Mouse (Mus musculus) liver, embryonic 15.5 days (tissue): ENCODE measurements around the gene Grid2ip. TPM values are rescaled to one million over a fixed set of nuclear protein-coding genes. Genes with fewer than 3 reads are reported as not detected.
"Not testable (repeated sequence)": the region's sequence is repeated elsewhere in the genome, so short reads cannot be mapped to it uniquely, and the experiment has no call there.

Source experiments
- ATAC-seq: fragments of 200-750 bp; cut with Nextera tagmentation; 2 replicates; pipeline ENCODE4 v1.8.0; 2017; ENCODE audit warnings: moderate number of reproducible peaks, mild to moderate bottlenecking, moderate library complexity; ENCODE audit not compliant: insufficient read depth
- H3K27ac ChIP-seq: fragments of 300-500 bp; sonication (generic); replicated peaks from 2 replicates; pipeline ENCODE4 v1.5.1; 2015; ENCODE audit warnings: mild to moderate bottlenecking, inconsistent platforms
- H3K27me3 ChIP-seq: fragments of 300-500 bp; sonication (generic); 2 replicates; pipeline ENCODE4 v1.6.1; 2015; ENCODE audit warnings: mild to moderate bottlenecking, inconsistent platforms
- H3K36me3 ChIP-seq: fragments of 300-500 bp; sonication (generic); replicated peaks from 2 replicates; pipeline ENCODE4 v1.6.1; 2015; ENCODE audit warnings: moderate library complexity, mild to moderate bottlenecking, inconsistent platforms
- H3K4me1 ChIP-seq: fragments of 300-500 bp; sonication (generic); replicated peaks from 2 replicates; pipeline ENCODE4 v1.6.1; 2015; ENCODE audit warnings: inconsistent platforms
- H3K4me2 ChIP-seq: fragments of 300-500 bp; sonication (generic); 2 replicates; pipeline ENCODE4 v1.6.1; 2015; ENCODE audit warnings: moderate library complexity, mild to moderate bottlenecking, inconsistent platforms
- H3K4me3 ChIP-seq: fragments of 300-500 bp; sonication (generic); replicated peaks from 2 replicates; pipeline ENCODE4 v1.5.1; 2015; ENCODE audit warnings: mild to moderate bottlenecking, inconsistent platforms
- H3K9ac ChIP-seq: fragments of 300-500 bp; sonication (generic); 2 replicates; pipeline ENCODE4 v1.6.1; 2015; ENCODE audit warnings: moderate library complexity, mild to moderate bottlenecking, inconsistent platforms
- H3K9me3 ChIP-seq: fragments of 300-500 bp; sonication (generic); replicated peaks from 2 replicates; pipeline ENCODE4 v1.6.1; 2016; ENCODE audit warnings: inconsistent platforms
- WGBS: fragments of 180-500 bp; shearing (Covaris S2); methylation state at CpG from one replicate; pipeline ENCODE4 v1.1.7; 2015; ENCODE audit warnings: mixed read lengths; ENCODE audit not compliant: insufficient replicate concordance; 5-methylcytosine and 5-hydroxymethylcytosine counted together
- polyA plus RNA-seq: library from polyadenylated mRNA; unstranded; fragments of >200 nt; fragmentation: Nextera tagmentation; extraction: Ambion mirVana; gene quantifications from 2 replicates; pipeline ENCODE4 v1.2.1, GENCODE M21; 2015

Gene Grid2ip
- polyA plus RNA-seq, 1 experiment from 2014 or later: not detected

DNA sequence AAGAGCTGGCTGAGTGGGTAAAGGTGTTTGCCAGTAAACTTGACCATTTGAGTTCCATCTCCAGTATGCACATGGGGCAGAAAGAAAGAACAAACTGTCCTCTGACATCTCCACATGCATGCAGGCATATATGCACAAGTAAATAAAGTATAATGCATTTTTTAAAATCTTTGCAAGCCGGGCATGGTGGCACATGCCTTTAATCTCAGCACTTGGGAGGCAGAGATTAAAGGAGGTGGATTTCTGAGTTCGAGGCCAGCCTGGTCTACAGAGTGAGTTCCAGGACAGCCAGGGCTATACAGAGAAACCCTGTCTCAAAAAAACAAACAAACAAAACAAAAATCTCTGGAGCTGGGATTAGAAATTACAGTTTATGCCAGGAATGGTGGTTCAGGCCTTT lies 37.8 kb downstream of the Grid2ip start:
- 72% methylated on average over 2 of the region's 2 CpGs for WGBS
- H3K36me3 ChIP-seq, H3K4me2 ChIP-seq, H3K9ac ChIP-seq, H3K9me3 ChIP-seq, ATAC-seq, H3K27me3 ChIP-seq, H3K4me1 ChIP-seq, H3K4me3 ChIP-seq, H3K27ac ChIP-seq: not testable (repeated sequence)

DNA sequence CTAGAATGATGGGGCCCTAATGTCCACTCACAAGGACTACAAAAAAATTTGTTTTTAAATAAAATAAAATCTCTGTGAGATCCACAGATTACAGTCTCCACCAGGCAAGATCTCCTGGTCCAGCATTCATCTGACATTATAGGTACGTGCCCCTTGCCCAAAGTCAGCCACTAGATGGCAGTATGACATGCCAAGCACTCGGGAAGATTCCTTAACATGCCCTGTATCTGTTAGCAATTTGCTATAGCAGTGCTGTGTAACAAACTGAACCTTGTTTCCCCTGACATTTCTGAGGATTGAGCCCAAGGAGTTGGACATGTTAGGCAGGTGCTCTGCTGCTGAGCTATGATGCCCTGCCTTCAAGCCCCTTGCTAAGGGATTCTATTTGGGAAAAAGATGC lies 38.5 kb downstream of the Grid2ip start:
- Histone ChIP-seq H3K27ac (no peak overlapping the region), H3K27me3 (no peaks in the 10 kb centered on the region), H3K4me1 (0 out of 2 replicates have a peak, but pooled peaks cover 5% of the 10 kb centered on the region), H3K4me2 (no peak overlapping the region), H3K9me3 (no peaks in the 10 kb centered on the region), H3K36me3 (no peaks in the 10 kb centered on the region), H3K9ac (no peak overlapping the region), H3K4me3 (no peak overlapping the region)
- 35% methylated on average over 2 of the region's 2 CpGs for WGBS
- no peak for ATAC-seq

DNA sequence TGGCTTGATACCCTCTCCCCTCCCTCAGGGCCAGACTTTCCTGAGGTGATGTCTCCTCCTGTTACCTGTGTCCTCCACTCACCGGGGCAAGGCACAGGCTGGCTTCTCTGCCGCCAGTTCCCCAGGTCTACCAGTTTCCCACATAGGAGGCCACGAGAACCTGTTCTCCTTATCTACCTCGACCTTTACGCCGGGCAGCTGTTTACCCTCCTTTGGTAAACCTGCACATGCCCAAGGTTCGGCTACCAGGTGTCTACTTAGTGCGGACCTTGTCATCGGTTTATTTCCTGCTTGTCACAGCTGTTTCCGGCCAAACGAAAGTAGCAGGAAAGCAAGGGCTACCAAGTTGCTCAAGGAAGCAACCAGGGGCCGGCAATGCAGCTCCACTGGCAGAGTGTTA lies 43.4 kb downstream of the Grid2ip start:
- Histone ChIP-seq H3K4me2 (no peak overlapping the region), H3K4me3 (no peak overlapping the region), H3K9me3 (no peaks in the 10 kb centered on the region), H3K27ac (0 out of 2 replicates have a peak overlapping the region, but pooled peaks have one; percentile 15), H3K36me3 (peaks cover 4% of the 10 kb centered on the region), H3K27me3 (no peaks in the 10 kb centered on the region), H3K9ac (no peak overlapping the region), H3K4me1 (peaks cover 45% of the 10 kb centered on the region)
- 62% methylated on average over 12 of the region's 12 CpGs for WGBS
- ATAC-seq: no peak

GRCm38 (mm10) chr5:143401556-143401955 lies 44.4 kb downstream of the Grid2ip start:
- H3K9me3 ChIP-seq: no peaks in the 10 kb centered on the region
- H3K4me1 ChIP-seq: peaks cover 55% of the 10 kb centered on the region
- ATAC-seq: no peak
- H3K4me3 ChIP-seq: no peak overlapping the region
- H3K27ac ChIP-seq: no peak overlapping the region
- no peak overlapping the region for H3K9ac ChIP-seq
- H3K4me2 ChIP-seq: no peak overlapping the region
- WGBS: 53% methylated on average over 2 of the region's 2 CpGs
- H3K27me3 ChIP-seq: no peaks in the 10 kb centered on the region
- H3K36me3 ChIP-seq: peaks cover 15% of the 10 kb centered on the region

GRCm38 (mm10) chr5:143403221-143404147 lies 46.3 kb downstream of the Grid2ip start, which contains the start of gene Kdelr2:
Gene Kdelr2 (plus strand): TSS chr5:143403838.
- under 1% methylated on average over 72 of the region's 72 CpGs for WGBS
- Histone ChIP-seq H3K9ac (peak within 1 kb of the TSS; percentile 78), H3K4me2 (peak within 1 kb of the TSS; percentile 87), H3K27ac (peak within 1 kb of the TSS; percentile 78), H3K27me3 (no peaks in the 10 kb centered on the region), H3K4me1 (peaks cover 72% of the 10 kb centered on the region), H3K4me3 (peak within 1 kb of the TSS; percentile 95), H3K36me3 (peaks cover 31% of the 10 kb centered on the region), H3K9me3 (no peaks in the 10 kb centered on the region)
- peak; percentile 84 for ATAC-seq

DNA sequence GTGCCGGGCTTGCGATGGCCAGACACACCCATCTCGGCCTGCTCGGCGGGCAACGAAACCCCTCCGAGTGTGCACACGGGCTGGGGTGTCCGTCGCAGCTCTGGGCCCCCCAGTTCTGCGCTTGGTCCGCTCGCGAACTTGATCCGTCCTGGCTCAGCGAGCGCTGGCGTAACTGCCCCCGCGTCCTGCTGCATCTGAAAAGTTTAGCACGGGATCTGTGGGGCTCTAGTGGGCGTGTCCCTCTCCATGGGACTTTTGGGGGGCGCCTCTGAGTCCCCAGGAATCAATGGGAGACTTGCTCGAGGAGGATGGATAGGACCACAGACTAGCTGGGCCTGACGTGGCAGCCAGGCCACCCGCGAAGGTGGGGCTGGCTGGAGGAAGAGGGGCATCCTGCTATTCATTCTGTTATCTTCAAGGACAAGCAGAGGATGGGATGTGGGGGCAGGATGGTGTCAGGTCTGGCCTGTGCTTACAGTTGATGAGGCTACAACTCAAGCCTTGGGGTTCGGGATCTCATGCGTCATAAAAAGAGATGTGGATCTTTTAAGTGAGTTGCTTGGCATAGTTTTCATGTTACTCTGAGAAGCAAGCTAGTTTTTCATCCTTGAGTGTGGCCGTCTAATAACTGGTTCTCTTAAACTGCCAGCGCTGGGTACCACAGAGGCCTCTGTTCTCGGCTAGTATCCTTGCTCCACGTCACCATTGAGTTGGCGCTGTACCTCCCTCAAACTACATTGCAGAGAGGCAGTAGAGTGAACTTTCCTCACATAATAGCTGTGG lies 47.2 kb downstream of the Grid2ip start:
- WGBS: 5% methylated on average over 34 of the region's 34 CpGs
- Histone ChIP-seq H3K4me3 (peak overlapping the region; percentile 95), H3K4me2 (peak overlapping the region; percentile 87), H3K9me3 (no peaks in the 10 kb centered on the region), H3K9ac (peak overlapping the region; percentile 78), H3K4me1 (peaks cover 75% of the 10 kb centered on the region), H3K27ac (peak overlapping the region; percentile 78), H3K27me3 (no peaks in the 10 kb centered on the region), H3K36me3 (peaks cover 35% of the 10 kb centered on the region)
- peak; percentile 47 for ATAC-seq

- H3K36me3 ChIP-seq: peaks cover 35% of the 10 kb centered on the region
- no peak for ATAC-seq
- H3K9me3 ChIP-seq: no peaks in the 10 kb centered on the region
- no peaks in the 10 kb centered on the region for H3K27me3 ChIP-seq
- H3K4me3 ChIP-seq: peak overlapping the region; percentile 95
- H3K4me2 ChIP-seq: peak overlapping the region; percentile 87
- peaks cover 80% of the 10 kb centered on the region for H3K4me1 ChIP-seq
- no peak overlapping the region for H3K9ac ChIP-seq
- H3K27ac ChIP-seq: peak overlapping the region; percentile 56
- WGBS: 77% methylated on average over 9 of the region's 9 CpGs
Measured at GRCm38 (mm10) chr5:143405200-143405599, 48.1 kb downstream of the Grid2ip start.

- Histone ChIP-seq H3K4me1 (peaks cover 88% of the 10 kb centered on the region), H3K9me3 (no peaks in the 10 kb centered on the region), H3K36me3 (peaks cover 46% of the 10 kb centered on the region), H3K9ac (no peak overlapping the region), H3K27me3 (no peaks in the 10 kb centered on the region), H3K27ac (no peak overlapping the region), H3K4me3 (no peak overlapping the region), H3K4me2 (peak overlapping the region; percentile 1; the same call in 1 of the 2 replicates)
- 78% methylated on average over 9 of the region's 9 CpGs for WGBS
- ATAC-seq: no peak
Measured at GRCm38 (mm10) chr5:143406548-143406947, 49.4 kb downstream of the Grid2ip start.

GRCm38 (mm10) chr5:143409239-143409638 lies 52.1 kb downstream of the Grid2ip start:
- WGBS: 15% methylated on average over 3 of the region's 3 CpGs
- Histone ChIP-seq H3K4me1 (peaks cover 69% of the 10 kb centered on the region), H3K9me3 (peaks cover 3% of the 10 kb centered on the region), H3K36me3 (peaks cover 69% of the 10 kb centered on the region), H3K4me2 (no peak overlapping the region), H3K27ac (0 out of 2 replicates have a peak overlapping the region, but pooled peaks have one; percentile 2), H3K4me3 (no peak overlapping the region), H3K27me3 (no peaks in the 10 kb centered on the region), H3K9ac (no peak overlapping the region)
- peak; percentile 52 for ATAC-seq

DNA sequence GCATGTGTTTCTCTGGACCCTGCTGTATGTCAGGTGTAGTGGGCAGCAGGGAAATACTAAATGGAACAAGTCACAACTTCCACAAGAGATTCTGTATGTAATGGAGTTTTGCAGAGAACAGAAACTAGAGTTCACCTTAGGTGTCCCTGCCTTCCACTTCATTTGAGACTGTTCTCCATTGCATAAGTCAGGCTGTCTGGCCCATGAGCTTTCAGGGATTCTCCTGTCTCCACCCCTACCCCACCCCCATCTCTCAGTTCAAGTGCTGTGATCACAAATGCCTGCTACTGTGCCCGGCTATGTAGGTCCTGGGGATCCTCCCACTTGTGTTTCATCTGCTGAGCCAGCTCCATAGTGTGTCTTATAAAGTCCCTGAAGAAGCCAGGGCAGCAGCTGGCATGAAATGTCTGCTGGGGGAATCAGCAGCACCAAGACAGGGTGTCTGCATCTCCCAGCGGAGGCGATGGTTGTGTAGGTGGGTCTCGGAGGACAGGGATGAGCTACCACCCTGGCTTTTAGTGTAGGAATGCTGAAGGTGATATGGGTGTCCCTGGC lies 53.8 kb downstream of the Grid2ip start:
- Histone ChIP-seq H3K4me3 (no peak overlapping the region), H3K4me1 (peaks cover 56% of the 10 kb centered on the region), H3K4me2 (no peak overlapping the region), H3K36me3 (peaks cover 72% of the 10 kb centered on the region), H3K9ac (no peak overlapping the region), H3K27ac (no peak overlapping the region), H3K27me3 (no peaks in the 10 kb centered on the region), H3K9me3 (peaks cover 3% of the 10 kb centered on the region)
- 88% methylated on average over 4 of the region's 4 CpGs for WGBS
- no peak for ATAC-seq

GRCm38 (mm10) chr5:143421484-143421883 lies 64.3 kb downstream of the Grid2ip start:
- Histone ChIP-seq H3K27me3 (no peaks in the 10 kb centered on the region), H3K9me3 (no peaks in the 10 kb centered on the region), H3K4me3 (no peak overlapping the region), H3K27ac (no peak overlapping the region), H3K4me2 (no peak overlapping the region), H3K9ac (no peak overlapping the region), H3K36me3 (peaks cover 57% of the 10 kb centered on the region), H3K4me1 (no peaks in the 10 kb centered on the region)
- no peak for ATAC-seq
- 56% methylated on average over 4 of the region's 4 CpGs for WGBS
